Mouse (Mus musculus): ENCODE measurements around the gene Naga. TPM values are rescaled to one million over a fixed set of nuclear protein-coding genes. Genes with fewer than 3 reads are reported as not detected.

Naga gene
- polyA plus RNA-seq, 1 experiment, result not detected

GRCm38 (mm10) chr15:82361459-82362018 is 22.8 kb upstream of the Naga start:
- H3K27ac ChIP-seq (ENCODE audit: insufficient read depth, low read depth, low read length), result no peak overlapping the region
- TF ChIP-seq POLR2A (IDR thresholded peaks at IDR 0.05; ENCODE audit: insufficient read depth, low read depth, low read length) (no peak), CTCF (IDR thresholded peaks at IDR 0.05; ENCODE audit: insufficient read depth, low read depth, low read length) (no peak)
- no peaks in the 10 kb centered on the region for H3K4me1 ChIP-seq (ENCODE audit: control insufficient read depth, insufficient read depth, low read length)
- H3K4me3 ChIP-seq (ENCODE audit: insufficient read depth, low read depth, low read length), result no peak overlapping the region
- 61% methylated on average over 11 of the region's 11 CpGs for WGBS

GRCm38 (mm10) chr15:82358431-82359260 is 19.9 kb upstream of the Naga start:
- Histone ChIP-seq H3K27ac (ENCODE audit: insufficient read depth, low read depth, low read length) (no peak overlapping the region), H3K4me3 (ENCODE audit: insufficient read depth, low read depth, low read length) (no peak overlapping the region), H3K4me1 (ENCODE audit: control insufficient read depth, insufficient read depth, low read length) (peaks cover 6% of the 10 kb centered on the region)
- TF ChIP-seq POLR2A (IDR thresholded peaks at IDR 0.05; ENCODE audit: insufficient read depth, low read depth, low read length) (no peak), CTCF (IDR thresholded peaks at IDR 0.05; ENCODE audit: insufficient read depth, low read depth, low read length) (no peak)
- 73% methylated on average over 22 of the region's 22 CpGs for WGBS

GRCm38 (mm10) chr15:82354126-82354945 is 15.6 kb upstream of the Naga start, which contains the start of gene Ndufa6:
Gene Ndufa6 (minus strand): TSS chr15:82354322.
- Histone ChIP-seq H3K27ac (ENCODE audit: insufficient read depth, low read depth, low read length) (peak within 1 kb of the TSS; percentile 92), H3K4me3 (ENCODE audit: insufficient read depth, low read depth, low read length) (peak within 1 kb of the TSS; percentile 94), H3K4me1 (ENCODE audit: control insufficient read depth, insufficient read depth, low read length) (peaks cover 12% of the 10 kb centered on the region)
- TF ChIP-seq CTCF (IDR thresholded peaks at IDR 0.05; ENCODE audit: insufficient read depth, low read depth, low read length) (peak; percentile 86), POLR2A (IDR thresholded peaks at IDR 0.05; ENCODE audit: insufficient read depth, low read depth, low read length) (peak; percentile 97)
- WGBS, result 2% methylated on average over 57 of the region's 57 CpGs

GRCm38 (mm10) chr15:82353745-82354113 is 15.0 kb upstream of the Naga start:
- H3K4me3 ChIP-seq (ENCODE audit: insufficient read depth, low read depth, low read length), result peak overlapping the region; percentile 94
- H3K4me1 ChIP-seq (ENCODE audit: control insufficient read depth, insufficient read depth, low read length), result peaks cover 13% of the 10 kb centered on the region
- under 1% methylated on average over 23 of the region's 23 CpGs for WGBS
- peak overlapping the region; percentile 92 for H3K27ac ChIP-seq (ENCODE audit: insufficient read depth, low read depth, low read length)
- TF ChIP-seq POLR2A (IDR thresholded peaks at IDR 0.05; ENCODE audit: insufficient read depth, low read depth, low read length) (no peak), CTCF (IDR thresholded peaks at IDR 0.05; ENCODE audit: insufficient read depth, low read depth, low read length) (no peak)

GRCm38 (mm10) chr15:82353078-82353744 is 14.5 kb upstream of the Naga start:
- TF ChIP-seq CTCF (IDR thresholded peaks at IDR 0.05; ENCODE audit: insufficient read depth, low read depth, low read length) (no peak), POLR2A (IDR thresholded peaks at IDR 0.05; ENCODE audit: insufficient read depth, low read depth, low read length) (no peak)
- Histone ChIP-seq H3K27ac (ENCODE audit: insufficient read depth, low read depth, low read length) (peak overlapping the region; percentile 92), H3K4me3 (ENCODE audit: insufficient read depth, low read depth, low read length) (peak overlapping the region; percentile 94), H3K4me1 (ENCODE audit: control insufficient read depth, insufficient read depth, low read length) (peaks cover 16% of the 10 kb centered on the region)
- 14% methylated on average over 14 of the region's 14 CpGs for WGBS

- no peak for TF ChIP-seq POLR2A (IDR thresholded peaks at IDR 0.05; ENCODE audit: insufficient read depth, low read depth, low read length)
- no peak for TF ChIP-seq CTCF (IDR thresholded peaks at IDR 0.05; ENCODE audit: insufficient read depth, low read depth, low read length)
- WGBS, result 38% methylated on average over 3 of the region's 3 CpGs
- Histone ChIP-seq H3K27ac (ENCODE audit: insufficient read depth, low read depth, low read length) (no peak overlapping the region), H3K4me1 (ENCODE audit: control insufficient read depth, insufficient read depth, low read length) (peaks cover 27% of the 10 kb centered on the region), H3K4me3 (ENCODE audit: insufficient read depth, low read depth, low read length) (no peak overlapping the region)
Observed at GRCm38 (mm10) chr15:82351480-82351879, 12.8 kb upstream of the Naga start.

GRCm38 (mm10) chr15:82350349-82350748 is 11.6 kb upstream of the Naga start:
- Histone ChIP-seq H3K27ac (ENCODE audit: insufficient read depth, low read depth, low read length) (no peak overlapping the region), H3K4me3 (ENCODE audit: insufficient read depth, low read depth, low read length) (no peak overlapping the region), H3K4me1 (ENCODE audit: control insufficient read depth, insufficient read depth, low read length) (peaks cover 27% of the 10 kb centered on the region)
- 84% methylated on average over 4 of the region's 4 CpGs for WGBS
- TF ChIP-seq CTCF (IDR thresholded peaks at IDR 0.05; ENCODE audit: insufficient read depth, low read depth, low read length) (no peak), POLR2A (IDR thresholded peaks at IDR 0.05; ENCODE audit: insufficient read depth, low read depth, low read length) (no peak)

- 56% methylated on average over 2 of the region's 2 CpGs for WGBS
- TF ChIP-seq CTCF (IDR thresholded peaks at IDR 0.05; ENCODE audit: insufficient read depth, low read depth, low read length) (no peak), POLR2A (IDR thresholded peaks at IDR 0.05; ENCODE audit: insufficient read depth, low read depth, low read length) (no peak)
- peaks cover 21% of the 10 kb centered on the region for H3K4me1 ChIP-seq (ENCODE audit: control insufficient read depth, insufficient read depth, low read length)
- H3K27ac ChIP-seq (ENCODE audit: insufficient read depth, low read depth, low read length), result no peak overlapping the region
- H3K4me3 ChIP-seq (ENCODE audit: insufficient read depth, low read depth, low read length), result no peak overlapping the region
Observed at GRCm38 (mm10) chr15:82348999-82349341, 10.2 kb upstream of the Naga start.

Measured in olfactory bulb, adult 2 months (tissue).